Mouse (Mus musculus) gastrocnemius, adult 8-10 months (tissue): ENCODE data around the gene Gle1. TPM values are rescaled to one million over a fixed set of nuclear protein-coding genes. Genes with fewer than 3 reads are reported as not detected.
"Not testable (repeated sequence)": the region's sequence is repeated elsewhere in the genome, so short reads cannot be mapped to it uniquely, and the experiment has no call there.

Experiments
- DNase-seq, 2 experiments: peaks; one replicate each; pipeline ENCODE4 v3.0.0; 2022; ENCODE audit warnings: low spot score in 2 of 2
- total RNA-seq, 4 experiments: library from RNA; stranded (reverse); gene quantifications; 2 replicates each; pipeline ENCODE4 v1.2.4; 2022

The Gle1 gene
- 10 to 100 TPM; 20.1 to 27.0 (median 22.9) TPM for total RNA-seq

DNA sequence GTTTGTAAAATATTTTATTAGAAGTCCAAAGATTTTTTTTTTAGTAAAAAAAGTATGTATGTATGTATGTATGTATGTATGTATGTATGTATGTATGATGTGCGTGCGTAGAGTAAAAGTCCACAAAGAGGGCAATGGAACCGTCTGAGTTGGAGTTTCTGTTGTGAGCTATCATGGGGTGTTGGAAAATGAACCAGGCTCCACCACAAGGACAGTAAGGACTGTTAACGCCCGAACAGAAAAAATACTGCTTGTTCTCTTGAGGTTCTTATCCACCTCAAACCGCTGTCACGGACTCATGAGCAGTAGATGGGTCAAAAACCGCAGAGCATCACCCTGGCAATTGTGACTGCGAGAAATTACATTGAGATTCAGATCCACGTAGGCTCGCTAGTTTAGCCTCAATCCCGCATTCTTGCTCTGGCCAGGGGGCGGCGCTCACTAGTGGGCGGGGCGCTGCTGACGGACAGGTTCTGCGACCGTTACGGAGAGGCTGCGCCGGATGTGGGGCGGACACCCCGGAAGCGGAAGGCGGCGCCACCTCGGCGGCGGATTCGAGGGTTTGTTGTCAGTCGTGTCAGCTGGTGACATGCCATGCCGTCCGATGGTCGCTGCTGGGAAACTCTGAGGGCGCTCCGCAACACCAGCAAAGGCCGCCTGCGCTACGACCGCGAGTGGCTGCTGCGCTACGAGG, at the start of gene Gle1:
Gene Gle1 (plus strand): TSS at position 521 of the 694 bp plus-strand sequence.
- DNase-seq: peak; percentile 94 to 95

DNA sequence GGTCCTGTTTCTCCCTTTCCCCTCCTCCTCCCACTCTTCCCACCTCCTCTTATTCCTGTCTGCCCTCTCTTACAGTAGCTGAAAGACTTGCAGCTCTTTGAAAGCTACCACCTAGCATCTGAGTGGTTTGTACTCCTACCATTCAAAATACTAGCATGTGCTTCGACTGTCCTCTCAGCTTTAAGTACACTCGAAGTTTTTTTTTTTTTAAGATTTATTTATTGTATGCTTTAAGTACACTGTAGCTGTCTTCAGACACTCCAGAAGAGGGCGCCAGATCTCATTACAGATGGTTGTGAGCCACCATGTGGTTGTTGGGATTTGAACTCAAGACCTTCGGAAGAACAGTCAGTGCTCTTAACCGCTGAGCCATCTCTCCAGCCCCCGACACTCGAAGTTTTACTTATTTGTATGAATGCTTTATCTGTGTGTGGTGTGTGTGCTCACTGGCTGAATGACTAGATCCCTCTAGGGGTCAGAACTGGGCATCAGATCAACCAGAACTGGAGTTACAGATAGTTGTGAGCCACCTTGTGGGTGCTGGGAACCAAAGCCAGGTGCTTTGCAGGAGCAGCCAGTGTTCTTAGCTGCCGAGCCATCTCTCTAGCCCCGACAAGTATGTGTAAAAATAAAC, 48.5 kb upstream of the Gle1 start:
- DNase-seq: not testable (repeated sequence)

DNA sequence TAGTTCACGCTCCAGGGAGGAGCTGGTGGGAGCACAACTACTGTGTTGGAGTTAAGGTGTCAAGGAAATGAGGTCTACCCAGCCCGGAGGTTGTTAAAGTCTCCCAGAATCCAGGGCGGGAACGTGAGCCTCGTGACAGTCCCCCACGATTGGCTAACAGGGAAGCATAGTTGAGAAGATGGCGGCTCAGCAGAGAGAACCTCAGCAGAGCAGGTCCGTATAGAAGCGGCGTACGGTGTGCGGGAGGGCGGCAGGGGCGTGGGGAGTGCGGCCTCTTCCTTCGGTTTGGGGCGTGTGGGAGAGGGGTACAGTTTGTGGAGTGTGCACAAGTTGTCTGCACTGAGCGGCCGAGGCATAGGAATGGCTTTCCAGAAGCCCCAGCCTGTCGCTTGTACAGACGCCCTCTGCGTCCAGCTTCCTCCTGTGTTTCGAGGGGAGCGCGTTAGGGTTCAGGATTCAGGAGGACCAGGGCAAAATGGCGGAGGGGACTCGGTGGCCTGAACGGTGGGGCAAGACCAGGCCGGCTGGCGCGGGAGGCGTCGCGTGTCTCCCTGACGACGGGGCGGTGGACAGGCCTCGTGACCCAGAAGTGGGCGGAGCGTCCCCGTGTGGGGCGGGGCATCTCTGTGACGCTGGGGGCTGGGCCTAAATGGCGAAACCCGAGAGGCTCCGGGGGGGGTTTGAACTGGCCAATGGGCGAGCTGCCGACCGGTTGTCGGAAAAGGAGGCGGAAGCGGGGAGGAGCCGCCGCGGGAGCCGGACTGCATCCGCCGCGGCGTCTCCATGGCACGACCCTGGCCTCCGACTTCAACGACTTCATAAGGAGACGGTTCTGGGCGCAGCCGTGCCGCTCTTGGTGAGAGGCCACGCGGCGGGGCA, 45.9 kb upstream of the Gle1 start, which contains the start of gene Odf2:
Gene Odf2 (plus strand): TSS at position 156 of the 879 bp plus-strand sequence.
- peak; percentile 99 to 100 for DNase-seq

DNA sequence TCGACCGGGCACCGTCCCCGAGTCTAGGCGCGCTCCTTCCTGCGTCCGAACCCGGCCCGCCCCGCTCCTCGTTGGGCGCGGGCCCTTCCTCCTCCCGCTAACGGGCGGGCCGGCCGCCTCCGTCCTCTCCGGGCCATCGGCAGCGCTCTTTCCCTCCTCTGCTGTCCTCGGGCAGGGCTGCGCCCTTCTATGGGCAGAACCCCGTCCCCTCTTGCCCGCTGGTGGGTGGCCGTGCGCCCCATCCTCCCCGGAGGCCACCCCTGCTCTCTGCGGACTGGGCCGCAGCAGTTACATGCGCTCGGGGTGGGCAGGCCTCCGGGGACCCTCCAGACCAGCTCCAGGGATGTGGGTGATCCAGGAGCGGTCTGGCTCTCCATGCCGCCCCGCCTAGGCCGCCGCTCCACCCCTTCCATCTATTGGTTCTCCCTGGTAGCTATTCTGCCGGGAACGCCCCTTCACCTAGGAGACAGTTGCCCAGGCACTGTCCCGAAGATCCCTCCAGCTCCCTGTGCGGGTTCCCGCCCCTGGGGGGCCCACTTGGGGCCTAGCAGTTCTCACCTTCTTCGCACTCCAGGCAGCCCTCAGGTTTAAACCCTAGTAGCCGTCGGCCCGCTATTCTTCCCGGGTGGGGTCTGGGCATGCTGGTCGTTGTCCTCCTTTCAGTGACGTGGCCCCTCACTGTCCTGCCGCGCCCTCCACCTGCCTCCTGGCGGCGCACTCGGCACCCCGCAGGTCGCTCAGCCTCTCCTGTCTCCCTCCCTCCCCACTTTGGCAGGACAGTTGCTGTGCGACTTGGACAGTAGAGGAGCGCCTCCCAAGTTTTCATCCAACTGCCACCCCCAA, 45.0 kb upstream of the Gle1 start:
- peak; percentile 73 to 76 for DNase-seq

DNA sequence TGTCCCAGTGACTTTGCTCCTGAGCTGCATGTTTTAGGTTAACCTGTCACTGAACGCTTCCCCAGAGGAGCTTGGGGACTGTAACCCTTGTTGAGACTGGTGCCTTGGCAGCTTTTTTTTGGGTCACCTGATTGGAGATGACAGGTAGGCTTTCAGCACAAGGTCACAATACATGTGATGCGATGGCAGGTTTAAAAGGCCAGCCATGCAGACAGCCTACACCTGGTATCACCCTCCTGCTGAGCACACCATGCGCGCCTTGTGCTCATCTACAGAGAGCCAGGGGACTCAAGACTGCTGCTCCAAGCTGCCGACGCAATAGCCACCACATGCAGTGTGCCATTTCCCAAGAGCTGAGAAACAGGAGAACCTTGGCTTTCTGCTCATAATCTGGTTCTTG, 43.5 kb upstream of the Gle1 start:
- DNase-seq: no peak

DNA sequence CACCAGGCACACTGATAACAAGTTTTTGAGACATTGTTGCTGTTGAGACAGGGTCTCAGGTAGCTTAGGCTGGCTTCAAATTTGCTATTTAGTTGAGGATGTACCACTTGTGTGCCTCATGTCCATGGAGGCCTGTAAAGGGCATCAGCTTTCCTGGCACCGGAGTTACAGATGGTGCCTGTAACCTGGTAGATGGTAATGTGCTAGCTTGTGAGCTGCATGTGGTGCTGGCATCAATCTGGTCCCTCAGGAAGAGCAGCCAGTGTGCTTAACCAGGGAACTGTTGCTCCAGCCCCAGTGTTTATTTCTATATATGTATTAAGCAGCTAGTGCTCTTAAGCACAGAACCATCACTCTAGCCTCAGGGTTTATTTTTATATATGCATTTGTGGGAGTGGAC, 39.2 kb upstream of the Gle1 start:
- no peak for DNase-seq

DNA sequence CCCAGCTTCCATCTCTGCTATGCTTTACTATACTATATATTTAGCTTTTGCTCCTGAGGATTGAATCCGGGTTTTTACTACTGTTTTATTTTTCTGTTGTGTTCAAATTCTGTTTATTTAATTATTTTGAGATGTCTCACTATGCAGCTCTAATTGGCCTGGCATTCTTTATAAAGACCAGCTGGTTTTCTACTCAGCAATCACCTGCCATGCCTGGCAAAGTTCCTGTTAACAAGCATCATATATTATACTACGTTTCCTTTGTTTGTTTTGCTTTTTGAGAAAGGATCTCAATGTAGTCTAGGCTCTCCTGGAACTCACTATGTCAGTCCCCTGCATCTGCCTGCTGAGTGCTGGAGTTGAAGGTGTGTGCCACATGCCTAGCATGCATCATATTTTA, 37.9 kb upstream of the Gle1 start:
- DNase-seq: no peak

DNA sequence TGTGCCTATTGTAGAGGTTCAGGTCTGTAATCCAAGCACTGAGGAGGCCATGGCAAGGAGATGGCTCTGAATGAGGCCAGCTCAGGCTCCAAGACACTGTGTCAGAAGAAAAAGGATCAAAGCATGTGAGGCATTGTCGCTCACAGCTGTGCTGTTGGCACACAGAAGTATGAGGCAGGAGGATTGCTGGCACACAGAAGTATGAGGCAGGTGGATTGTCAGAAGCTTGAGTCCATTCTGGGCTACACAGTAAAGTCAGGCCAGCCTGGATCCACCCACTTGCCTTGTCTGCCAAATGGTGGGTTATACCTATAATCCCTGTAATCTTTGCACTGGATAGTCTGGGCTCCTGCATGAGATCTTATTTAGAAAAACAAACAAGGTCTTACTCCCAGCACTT, 37.1 kb upstream of the Gle1 start:
- no peak for DNase-seq

DNA sequence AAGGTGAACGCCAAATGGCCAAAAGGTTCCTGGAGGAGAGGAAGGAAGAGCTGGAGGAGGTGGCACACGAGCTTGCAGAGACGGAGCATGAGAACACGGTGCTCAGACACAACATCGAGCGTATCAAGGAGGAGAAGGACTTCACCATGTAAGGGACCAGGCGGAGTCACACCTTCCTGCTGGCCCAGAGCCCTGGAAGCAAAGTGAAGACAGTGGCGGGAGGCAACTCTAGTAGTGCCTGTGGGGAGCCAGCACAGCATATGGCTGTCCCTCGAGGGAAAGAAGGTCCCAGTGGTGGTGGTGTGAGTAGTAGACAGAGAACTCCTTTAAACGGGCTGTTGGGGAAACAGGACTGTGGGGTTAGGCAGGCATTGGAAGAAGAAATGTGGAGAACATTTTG, 33.0 kb upstream of the Gle1 start:
- DNase-seq: no peak

DNA sequence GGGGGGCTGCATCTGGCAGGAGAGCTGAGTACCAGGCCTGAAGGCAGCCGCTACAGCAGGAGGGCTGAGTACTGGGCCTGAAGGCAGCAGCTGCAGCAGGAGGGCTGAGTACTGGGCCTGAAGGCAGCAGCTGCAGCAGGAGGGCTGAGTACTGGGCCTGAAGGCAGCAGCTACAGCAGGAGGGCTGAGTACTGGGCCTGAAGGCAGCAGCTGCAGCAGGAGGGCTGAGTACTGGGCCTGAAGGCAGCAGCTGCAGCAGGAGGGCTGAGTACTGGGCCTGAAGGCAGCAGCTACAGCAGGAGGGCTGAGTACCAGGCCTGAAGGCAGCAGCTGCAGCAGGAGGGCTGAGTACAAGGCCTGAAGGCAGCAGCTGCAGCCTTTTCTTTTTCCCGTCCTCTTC, 27.1 kb upstream of the Gle1 start:
- DNase-seq: not testable (repeated sequence)

DNA sequence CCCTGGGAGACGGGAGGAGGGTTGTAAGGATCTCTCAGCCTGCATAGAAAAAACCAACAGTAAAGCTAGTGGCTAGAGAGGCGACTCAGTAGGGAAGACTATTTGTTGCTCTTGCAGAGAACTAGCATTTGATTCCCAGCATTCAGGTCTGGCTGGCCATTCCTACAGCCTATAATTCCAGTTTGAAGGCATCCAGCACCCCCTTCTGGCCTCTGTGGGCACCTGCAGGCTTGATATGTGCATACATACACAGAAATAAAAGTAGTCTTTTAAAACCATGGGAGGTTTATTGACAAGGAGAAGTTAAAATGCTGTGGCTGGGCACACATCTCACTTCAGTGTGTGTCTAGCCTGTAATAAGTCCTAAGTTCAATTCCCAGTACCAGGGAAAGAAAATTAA, 25.2 kb upstream of the Gle1 start:
- DNase-seq: no peak

DNA sequence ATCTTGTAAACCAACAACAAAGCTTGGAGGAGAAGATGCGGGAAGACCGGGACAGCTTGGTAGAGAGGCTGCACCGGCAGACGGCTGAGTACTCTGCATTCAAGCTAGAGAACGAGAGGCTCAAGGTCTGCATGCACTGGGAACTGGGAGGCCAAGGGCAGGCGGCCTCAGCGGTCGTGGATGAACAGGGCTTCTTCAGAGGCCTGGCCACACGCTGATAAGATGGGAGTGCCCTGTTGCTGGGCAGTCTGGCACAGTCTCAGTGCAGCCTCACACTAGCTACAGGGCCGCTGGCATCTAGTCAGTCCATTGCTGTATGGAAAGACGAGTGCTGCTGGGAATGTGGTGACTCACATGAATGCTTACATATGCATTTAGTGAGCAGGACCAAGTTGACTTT, 17.6 kb upstream of the Gle1 start:
- DNase-seq: no peak

DNA sequence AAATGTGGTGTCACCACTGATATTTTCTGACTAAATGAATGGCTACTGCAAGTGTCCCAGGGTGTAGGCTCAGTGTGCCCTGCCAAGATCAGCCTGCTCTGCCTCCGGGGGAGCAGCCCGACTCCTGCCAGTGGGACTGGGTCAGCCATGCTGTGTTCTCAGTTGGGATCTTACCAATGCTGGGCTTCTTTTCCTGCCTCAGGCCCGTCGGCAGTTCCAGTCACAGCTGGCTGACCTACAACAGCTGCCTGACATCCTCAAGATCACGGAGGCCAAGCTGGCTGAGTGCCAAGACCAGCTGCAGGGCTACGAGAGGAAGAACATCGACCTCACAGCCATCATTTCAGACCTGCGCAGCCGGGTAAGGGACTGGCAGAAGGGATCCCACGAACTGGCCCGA, 13.2 kb upstream of the Gle1 start:
- DNase-seq: peak; percentile 46 to 74

DNA sequence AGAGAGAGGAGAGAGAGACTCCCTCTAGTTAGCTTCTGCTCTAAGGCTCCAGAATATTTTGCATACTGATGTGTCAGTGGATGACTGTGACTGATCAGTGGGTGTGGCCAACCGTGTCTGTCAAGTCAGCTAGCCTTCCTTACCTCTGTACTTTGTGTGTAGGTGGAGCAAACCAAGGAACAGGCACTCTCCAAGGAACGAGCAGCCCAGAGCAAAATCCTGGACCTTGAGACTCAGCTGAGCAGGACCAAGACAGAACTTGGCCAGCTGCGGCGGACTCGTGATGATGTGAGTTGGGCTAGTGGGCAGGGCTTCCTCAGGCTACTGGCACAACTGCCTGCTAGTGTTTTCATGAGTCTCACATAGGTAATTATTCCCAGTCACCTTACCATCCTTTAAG, 8.7 kb upstream of the Gle1 start:
- DNase-seq: no peak

DNA sequence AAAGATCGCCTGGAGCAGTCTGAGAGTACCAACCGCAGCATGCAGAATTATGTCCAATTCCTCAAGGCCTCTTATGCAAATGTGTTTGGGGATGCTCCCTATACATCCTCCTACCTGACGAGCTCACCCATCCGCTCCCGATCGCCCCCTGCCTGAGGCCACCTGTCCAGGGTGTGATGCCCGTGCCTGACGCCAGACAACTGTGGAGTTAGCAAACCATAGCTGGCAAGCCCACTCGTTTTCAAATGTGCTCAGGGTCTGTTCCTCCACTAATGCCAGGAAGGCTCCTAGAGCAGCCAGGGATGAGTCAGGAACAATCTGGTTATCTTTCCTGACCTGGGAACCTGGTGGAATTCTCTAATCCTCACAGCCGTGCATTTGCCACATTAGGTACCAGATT, 4.7 kb upstream of the Gle1 start:
- DNase-seq: no peak

DNA sequence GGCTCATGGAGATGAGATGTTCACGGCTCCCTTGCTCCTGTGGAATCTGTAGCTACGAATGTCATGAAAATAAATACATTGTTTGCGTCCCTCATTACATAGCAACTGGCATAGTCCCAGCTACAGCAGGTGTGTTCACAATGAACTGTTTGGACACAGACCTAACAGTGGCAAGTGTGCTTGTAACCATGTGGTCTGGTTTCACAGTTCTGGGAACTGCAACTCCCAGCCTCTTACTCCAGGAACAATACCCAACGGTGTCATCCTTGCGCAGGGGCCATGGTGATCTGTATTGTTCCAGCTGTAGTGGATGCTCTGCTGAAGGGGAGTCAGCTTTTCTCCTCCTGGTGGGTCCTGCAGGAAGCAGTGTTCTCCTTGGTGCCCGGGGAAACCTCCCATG, 4.0 kb upstream of the Gle1 start:
- DNase-seq: no peak

DNA sequence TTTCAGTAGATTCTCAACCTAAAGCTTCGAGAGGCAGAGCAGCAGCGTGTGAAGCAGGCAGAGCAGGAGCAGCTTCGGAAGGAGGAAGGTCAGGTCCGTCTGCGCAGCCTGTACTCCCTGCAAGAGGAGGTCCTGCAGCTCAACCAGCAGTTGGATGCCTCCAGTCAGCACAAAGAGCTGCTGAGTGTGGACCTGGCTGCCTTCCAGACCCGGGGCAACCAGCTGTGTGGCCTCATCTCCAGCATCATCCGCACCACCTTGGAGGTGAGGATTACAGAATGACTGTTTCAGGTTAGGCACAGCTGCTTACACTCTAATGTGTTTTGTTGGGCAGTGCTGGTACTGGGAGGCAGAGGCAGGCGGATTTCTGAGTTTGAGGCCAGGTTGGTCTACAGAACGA, 4.8 kb downstream of the Gle1 start:
- no peak for DNase-seq

DNA sequence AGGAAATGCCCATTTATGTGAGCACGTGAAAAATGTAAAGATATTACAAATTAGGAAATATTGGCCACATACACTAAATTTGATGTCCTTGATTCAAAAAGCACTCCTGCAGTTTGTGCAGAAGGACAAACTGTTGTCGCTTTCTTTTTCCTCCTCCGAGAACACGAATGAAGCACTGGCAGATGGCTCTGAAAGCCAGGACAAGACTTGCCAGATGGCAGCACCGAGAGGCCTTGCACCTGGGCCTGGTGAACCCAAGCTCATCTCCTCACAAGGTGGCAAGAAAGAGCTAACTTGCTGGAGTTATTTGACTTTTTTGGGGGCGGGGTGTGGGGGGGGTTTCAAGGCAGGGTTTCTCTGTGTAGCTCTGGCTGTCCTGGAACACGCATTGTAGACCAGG, 5.6 kb downstream of the Gle1 start:
- no peak for DNase-seq

DNA sequence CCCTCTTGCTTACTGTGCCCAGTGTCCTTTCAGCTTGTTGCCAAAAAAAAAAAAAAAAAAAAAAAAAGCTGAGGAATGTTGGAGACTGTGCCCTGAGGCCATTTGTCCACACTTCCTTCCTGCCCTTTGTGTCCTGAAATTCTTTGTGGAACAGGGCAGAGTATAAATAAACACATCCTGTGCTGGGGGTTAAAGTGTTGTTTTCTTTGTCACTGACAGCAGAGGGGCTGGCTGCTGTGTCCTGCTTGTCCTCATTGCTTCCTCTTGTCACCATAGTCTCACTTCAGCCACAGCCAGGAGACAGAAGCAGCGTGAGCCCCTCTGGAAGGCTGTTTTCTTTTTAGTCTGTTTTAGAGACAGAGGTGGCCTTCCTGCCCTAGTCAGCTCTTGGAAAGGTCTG, 9.5 kb downstream of the Gle1 start:
- no peak for DNase-seq

DNA sequence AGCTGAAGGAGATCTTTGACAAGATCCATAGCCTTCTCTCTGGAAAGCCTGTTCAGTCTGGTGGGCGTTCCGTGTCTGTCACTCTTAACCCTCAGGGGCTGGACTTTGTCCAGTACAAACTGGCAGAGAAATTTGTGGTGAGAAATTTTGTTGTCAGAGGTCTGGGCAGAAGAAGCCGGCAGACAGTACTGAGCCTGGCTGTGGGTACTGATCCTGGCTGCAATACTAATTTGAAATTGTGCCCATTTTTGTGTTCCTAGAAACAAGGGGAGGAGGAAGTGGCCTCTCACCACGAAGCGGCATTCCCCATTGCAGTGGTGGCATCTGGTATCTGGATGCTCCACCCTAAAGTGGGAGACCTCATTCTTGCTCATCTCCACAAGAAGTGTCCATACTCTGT, 13.7 kb downstream of the Gle1 start:
- no peak for DNase-seq

DNA sequence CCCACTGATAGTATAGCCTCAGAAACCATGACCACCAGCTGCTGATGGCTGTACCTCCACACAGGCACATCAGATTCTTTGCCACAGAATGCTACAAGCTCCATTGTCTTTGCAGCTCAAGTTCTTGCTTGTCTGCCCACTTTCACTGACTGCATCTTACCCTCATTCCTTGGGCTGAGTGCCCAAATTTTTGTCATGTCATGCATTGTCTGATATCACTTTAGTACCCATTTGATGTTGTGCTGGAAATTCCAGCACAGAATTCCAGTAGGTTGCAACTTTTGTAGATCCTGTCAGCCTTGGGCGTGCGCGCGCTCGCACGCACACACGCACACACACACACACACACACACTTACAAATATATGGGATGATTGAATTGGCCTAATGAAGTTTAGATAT, 26.0 kb downstream of the Gle1 start:
- DNase-seq: no peak
